Mouse (Mus musculus): Measurements from ENCODE around the gene Dync1i1. TPM values are rescaled to one million over a fixed set of nuclear protein-coding genes. Genes with fewer than 3 reads are reported as not detected.
A peak's percentile ranks its signal among the peaks of the same experiment; 100 is the strongest.
"Not testable (repeated sequence)": the region's sequence is repeated elsewhere in the genome, so short reads cannot be mapped to it uniquely, and the experiment has no call there.

Gene Dync1i1
- polyA plus RNA-seq (2012; rRNA removed), result 231 and 267 TPM in 2 replicates

DNA sequence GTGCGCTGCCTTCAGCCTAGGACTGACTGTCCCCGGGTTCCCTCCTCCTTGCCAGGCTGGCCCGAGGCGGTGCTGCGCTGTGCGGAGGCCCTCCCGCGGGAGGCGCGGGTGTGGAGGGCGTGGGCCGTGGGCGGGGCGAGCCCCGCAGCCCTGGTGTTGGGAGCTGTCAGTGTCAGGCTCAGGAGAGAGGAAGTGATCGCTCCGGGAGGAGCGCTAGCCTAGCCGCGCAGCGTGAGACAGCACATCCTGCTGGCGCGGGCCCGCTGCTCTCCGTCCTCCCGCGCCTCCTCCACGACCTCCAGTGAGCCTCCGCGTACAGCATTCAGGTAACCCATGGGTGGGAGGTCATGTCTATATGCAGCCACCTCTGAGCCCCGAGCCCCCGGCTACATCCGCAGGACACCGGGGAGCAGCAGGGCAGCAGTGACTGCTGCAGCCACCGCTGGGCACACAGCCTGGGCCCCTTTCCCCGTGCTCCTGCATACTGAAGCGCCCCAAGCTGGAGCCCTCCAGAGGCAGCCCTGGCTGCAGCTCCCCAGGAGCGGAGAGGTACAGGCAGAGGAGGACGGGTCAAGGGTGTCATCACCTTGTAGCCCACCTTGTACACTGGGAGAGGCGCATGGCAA lies at the start of gene Dync1i1:
Dync1i1 (plus strand) TSS at position 29 of the 626 bp plus-strand sequence.
- peak; percentile 45 to 76 for DNase-seq (ENCODE audit: extremely low spot score in 1 of 2, low spot score in 1 of 2)

DNA sequence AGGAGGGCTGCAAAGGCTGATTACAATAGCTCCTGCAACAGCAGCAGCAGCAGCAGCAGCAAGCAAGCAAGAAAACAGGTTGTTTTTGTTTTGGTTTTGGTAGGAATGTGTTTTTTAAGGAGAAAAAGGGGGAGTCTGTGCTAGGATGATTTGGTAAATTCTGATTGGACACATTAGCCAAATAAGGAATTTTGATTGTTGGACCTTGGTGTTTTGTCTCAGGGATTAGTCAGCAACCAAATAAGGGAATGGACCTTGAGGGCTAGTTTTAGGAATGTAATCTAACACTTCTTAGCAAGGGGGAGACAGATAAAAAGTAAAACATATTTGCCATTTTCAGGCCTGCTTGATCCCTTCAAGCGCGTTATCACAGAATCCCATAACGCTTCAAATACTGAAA lies 45.7 kb upstream of the Dync1i1 start:
- no peak for DNase-seq (ENCODE audit: extremely low spot score in 1 of 2, low spot score in 1 of 2)

DNA sequence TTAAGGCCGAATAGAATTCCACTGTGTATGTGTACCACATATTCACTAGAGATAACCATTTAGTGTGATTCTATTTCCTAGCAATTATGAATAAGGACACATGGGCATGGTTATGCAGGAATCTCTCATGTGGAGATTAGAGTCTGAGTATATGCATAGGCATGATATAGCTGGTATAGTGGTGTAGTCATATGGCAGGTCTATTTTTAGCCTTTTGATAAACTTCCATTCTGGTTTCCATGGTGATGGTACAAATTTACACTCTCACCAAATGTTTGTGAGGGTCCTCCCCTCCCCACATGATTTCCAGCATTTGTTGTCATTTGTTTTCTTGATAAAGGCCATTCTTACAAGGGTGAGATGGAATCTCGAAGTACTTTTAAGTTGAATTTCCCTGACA lies 23.6 kb upstream of the Dync1i1 start:
- DNase-seq (ENCODE audit: extremely low spot score in 1 of 2, low spot score in 1 of 2), result no peak

DNA sequence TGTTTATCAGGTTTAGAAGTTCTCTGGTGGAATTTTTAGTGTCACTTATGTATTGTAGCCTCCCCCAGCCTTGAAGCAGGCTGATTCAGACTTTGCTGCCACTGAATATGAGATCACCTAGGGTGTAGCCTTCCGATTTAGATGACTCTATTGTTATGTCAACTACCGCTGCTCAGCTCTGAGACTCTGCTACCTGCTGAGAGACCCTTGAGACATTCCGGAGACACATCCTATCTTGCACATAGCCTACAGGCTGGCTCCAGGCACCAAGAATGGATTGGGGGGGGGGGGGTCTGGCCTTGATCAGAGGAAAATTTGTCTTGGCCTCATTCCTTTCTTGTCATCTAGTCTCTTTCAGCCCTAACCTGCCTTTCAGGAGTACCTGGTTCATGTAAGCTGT lies 17.5 kb upstream of the Dync1i1 start:
- DNase-seq (ENCODE audit: extremely low spot score in 1 of 2, low spot score in 1 of 2), result not testable (repeated sequence)

DNA sequence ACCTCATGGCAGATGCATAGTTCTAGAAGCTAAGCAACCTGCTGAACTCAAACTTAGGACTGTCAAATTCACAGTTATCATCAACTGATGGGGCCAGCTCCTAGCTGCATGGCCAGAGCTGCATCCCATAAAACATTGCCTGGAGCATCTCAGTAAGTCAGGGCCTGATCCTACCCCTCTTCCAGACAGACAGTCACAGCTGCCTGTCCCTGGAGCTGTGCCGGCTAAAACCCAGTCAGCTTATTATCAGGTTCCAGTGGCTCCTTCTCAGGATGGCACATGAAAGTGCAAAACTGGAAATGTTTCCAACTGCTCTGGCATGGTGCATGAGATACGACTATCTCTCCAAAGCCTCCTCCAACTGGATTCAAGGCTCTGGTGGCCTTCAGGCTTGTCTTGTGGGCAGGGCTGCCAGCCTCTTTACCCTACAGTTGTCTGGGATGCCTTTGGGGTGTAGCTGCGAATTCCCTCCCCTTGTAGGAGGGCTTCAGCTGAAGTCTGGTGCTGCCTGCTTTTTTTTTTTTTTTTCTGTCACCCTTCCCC lies 15.3 kb upstream of the Dync1i1 start:
- DNase-seq (ENCODE audit: extremely low spot score in 1 of 2, low spot score in 1 of 2), result no peak

DNA sequence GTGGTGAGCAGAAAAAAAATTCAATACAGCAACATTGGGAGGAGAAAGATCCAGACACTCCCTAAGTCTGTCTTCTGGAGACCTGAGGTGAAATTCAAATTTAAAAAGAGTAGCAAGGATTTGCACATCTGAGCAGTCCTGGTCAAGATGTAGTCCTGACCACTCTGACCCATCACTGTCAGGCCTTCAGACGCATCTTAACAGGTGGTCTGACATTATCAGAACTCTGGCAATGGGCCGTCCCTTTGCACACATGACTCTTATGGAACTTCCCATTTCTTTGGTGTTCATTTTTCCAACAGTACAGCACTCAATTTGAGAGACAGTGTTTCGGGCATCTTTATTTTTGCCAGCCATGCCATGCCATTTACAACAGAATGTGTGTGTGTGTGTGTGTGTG lies 12.8 kb upstream of the Dync1i1 start:
- no peak for DNase-seq (ENCODE audit: extremely low spot score in 1 of 2, low spot score in 1 of 2)

DNA sequence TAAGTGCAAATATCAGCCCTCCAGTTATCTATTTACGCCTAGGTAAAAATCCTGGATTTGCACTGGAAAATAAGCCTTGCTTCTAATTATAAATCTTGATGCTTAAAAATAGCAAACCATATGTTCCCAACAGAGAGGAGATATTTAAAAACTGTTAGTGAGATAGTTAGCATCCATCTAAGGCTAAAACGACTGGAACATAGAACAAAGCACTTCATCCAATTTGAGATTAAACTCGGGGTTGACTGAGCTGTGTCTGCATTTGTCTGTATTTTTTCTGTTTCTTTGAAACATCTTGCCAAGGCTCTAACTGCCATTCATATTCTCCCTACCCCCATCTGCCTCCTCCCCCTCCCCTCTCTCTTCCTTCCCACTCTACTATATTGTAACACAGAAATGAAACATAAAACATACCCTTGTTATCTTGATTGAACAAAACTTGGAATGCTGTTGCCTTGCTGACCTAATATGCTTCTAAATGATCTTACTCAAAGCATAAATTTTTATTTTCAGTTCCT lies 10.3 kb upstream of the Dync1i1 start:
- DNase-seq (ENCODE audit: extremely low spot score in 1 of 2, low spot score in 1 of 2), result no peak

DNA sequence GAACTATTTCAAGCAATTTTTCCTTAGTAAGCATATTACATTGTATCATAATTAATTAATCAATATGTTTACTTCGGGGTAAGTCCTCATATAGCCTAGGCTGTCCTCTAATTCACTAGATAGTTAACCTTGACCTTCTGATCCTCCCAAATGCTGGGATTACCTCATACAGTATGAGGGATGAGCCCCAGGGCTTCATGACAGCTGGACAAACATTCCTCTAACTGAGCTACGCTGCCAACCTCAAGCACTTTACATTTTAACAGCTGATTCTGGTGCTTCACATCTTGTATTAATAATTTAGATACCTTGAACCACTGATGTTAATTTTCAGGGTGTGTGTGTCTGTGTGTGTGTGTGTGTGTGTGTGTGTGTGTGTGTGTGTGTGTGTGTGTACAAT lies 6.5 kb upstream of the Dync1i1 start:
- DNase-seq (ENCODE audit: extremely low spot score in 1 of 2, low spot score in 1 of 2), result no peak

DNA sequence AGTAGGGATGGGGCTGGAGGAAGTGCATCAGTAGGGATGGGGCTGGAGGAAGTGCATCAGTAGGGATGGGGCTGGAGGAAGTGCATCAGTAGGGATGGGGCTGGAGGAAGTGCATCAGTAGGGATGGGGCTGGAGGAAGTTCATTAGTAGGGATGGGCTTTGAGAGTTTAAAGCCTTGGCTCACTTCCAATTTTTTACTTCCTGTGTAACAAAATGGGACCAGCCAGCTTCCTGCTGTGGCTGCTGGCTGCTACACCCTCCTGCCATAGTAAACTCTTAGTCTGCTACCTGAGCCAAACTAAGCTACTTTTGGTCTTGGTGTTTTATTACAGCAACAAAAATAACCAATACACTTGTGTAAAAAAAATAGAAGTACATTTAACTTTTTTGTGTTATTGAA lies 4.7 kb upstream of the Dync1i1 start:
- DNase-seq (ENCODE audit: extremely low spot score in 1 of 2, low spot score in 1 of 2), result not testable (repeated sequence)

DNA sequence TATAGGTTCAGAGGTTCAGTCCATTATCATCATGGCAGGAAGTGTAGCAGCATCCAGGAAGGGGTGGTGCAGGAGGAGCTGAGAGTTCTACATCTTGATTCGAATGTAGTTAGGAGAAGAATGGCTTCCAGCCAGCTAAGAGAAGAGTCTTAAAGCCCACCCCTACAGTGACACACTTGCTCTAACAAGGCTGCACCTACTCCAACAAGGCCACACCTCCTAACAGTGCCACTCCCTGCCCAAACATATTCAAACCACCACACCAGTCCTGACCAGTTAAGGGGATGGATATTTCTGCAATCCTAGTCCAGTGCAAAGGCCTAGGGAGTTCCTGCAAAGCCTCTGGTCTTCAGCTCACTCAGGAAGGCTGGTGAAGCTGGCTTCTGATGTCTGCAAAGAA lies 1.5 kb upstream of the Dync1i1 start:
- no peak for DNase-seq (ENCODE audit: extremely low spot score in 1 of 2, low spot score in 1 of 2)

DNA sequence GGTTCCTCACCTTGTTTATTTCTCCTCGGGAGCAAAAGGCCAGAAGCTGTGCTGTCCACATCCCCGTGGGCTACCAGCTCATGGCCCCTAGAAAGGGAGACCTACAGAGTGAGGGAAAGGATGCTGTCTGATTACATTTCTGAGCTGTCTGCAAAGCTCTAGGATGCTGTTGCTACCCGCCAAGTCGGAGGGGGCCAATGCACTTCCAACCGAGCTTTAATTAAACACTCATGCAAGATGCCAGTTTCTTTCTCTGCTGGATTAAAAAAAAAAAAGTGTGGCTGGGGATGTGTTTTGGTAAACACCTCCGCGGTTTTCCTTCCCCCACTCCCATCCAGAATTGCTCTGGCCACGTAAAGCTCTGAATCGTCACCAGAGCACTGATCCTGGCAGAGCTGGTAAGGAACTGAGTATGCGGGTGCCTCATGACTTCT lies 815 bp downstream of the Dync1i1 start:
- DNase-seq (ENCODE audit: extremely low spot score in 1 of 2, low spot score in 1 of 2), result peak in 1 of 2 experiments; percentile 55

DNA sequence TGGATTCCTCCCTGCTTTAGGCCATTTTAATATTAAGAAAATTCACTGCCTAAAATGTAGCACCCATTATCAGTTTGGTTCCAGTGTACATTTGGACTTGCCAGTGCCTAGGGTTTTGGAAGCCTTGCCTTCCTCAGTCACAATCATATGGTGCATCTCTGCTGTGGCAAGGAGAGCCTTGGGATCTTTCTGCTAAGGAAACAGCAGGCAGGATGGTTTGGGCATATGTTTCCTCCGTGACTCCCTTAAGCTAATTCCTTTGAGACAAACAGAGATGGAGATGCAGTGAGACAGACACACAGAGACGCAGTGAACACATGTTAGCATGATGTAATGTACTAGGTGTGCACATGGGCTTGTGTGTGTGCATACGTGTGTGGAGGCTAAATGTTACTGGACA lies 7.8 kb downstream of the Dync1i1 start:
- no peak for DNase-seq (ENCODE audit: extremely low spot score in 1 of 2, low spot score in 1 of 2)

DNA sequence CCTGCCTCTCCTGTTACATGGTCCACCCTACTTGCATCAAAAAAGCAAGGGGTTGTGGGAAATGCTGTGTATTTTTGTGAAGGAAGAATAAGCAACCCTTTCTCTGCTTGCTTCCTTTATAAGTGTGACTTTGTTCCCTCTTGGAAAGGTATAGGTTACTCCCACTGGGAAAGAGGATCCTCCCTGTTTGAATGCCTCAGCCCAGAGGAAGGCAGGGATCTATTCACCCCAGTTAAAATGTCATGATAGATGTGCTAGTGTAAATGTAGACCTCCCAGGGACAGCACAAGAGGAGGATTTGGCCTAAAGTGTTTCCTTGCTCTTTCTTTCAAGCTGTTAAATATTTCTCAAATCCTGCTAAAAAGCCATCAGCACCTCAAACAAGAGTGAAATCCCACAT lies 9.0 kb downstream of the Dync1i1 start:
- DNase-seq (ENCODE audit: extremely low spot score in 1 of 2, low spot score in 1 of 2), result no peak

DNA sequence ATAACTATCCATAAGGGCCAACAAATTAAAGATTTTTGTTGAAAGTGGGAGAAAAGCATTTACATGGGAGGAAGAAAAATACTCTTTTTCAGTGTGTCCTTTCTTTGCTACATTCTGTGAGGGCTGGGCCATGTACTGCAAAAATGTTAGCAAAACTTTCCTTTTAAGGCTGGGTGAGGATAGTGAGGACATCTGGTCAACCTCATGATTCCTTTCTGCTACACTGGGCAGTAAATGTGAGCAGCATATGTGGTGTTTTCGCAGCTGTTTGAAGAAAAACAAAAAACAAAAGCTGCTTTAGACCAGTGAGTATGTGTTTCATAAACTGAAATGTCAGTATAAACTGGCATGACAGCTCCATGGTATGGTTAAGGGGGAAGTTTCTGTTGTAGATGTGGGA lies 9.4 kb downstream of the Dync1i1 start:
- no peak for DNase-seq (ENCODE audit: extremely low spot score in 1 of 2, low spot score in 1 of 2)

DNA sequence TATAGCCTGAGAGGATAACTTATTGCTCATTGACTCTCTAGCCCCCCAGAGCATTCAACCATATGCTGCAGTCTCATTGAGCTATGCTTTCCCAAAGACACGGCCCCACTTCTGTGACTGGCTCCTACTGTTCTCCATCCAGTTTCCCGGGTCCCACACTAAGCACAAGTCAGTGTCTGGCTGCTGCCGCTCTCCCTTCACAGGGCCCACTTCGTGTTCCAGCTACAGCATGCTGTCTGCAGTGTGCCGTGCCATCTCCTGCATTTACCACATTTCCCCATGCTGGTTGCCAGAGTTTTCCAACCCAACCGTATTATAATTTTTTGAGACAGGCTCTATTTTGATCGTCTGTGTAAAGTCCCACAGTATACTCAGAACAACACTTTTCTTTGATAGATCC lies 14.3 kb downstream of the Dync1i1 start:
- no peak for DNase-seq (ENCODE audit: extremely low spot score in 1 of 2, low spot score in 1 of 2)

DNA sequence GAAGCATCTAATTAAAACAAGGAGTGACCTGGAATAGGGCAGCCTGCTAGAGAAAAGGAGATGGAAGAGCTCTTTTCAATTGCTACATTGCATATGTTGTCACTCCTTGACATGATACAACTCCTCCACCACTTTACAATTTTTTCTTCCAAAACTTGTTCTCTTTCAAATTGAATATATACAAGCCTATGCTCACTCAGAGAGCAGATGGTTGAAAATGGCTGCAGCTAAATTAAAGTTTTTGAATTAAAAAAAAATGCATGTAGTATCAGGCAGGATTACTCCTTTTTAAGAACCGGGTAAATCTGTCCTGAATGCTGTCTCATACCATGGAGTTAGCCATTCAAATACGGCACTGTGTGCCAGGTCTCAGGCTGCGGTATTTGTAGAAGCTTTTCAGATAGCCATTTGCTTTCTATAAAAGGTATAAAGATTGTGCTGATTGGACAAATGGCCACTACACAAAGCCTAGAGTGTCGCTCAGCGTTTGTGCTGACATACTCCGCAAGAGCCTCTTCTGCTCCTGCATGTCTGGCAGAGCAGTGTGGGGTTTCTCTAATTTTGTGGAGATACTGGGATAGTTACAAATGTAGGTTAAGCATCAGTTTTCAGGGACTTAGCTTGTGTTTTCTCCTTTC lies 16.1 kb downstream of the Dync1i1 start:
- peak in 1 of 2 experiments; percentile 38 for DNase-seq (ENCODE audit: extremely low spot score in 1 of 2, low spot score in 1 of 2)

DNA sequence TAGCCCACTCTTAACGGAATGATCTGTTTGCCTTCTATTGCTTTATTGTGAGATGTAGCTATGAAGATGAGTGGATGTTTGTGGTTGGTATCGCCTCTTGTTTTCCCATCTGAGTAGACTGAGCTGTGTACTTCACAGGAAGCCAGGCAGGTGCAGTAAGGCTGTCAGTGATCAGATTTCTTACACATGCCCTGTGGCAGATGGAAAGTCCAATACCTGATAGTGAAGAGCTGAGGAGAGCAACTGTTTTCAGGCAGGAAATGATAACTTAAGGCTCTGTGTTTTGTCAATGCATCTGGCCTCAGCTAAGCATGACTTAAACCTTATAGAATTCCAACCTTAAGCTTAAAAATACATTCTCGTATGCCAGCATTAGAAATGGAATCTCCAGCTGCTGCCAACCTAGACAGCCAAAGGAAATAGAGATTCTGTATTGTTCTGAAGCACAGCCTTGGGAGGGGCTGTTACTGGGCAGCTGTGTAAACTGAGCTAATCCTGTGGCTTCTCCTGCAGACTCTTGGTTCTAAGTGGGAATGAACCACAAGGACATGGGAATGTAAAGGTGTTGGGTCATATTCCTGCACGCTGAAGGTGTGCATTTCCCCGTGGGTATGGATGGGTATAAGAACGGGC lies 24.8 kb downstream of the Dync1i1 start:
- no peak for DNase-seq (ENCODE audit: extremely low spot score in 1 of 2, low spot score in 1 of 2)

DNA sequence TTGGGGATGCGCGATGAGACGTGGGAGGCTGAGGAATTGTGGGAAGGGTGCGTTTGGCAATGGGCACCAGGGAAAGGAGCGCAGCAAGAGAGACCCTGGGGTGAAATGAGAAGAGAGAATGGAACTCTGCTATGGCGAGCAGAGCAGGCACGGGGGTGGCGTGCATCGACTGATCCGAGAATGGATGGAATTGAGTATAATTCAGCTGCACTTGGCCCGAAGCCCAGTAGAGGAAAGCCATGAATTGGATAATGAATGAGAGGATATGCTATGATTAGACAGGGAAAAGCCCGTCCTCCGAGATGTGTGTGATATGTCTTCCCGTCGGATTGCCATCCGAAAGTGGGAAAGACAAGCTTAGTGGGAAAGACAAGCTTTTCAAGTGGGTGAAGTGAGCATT lies 26.7 kb downstream of the Dync1i1 start:
- DNase-seq (ENCODE audit: extremely low spot score in 1 of 2, low spot score in 1 of 2), result peak in 1 of 2 experiments; percentile 77

DNA sequence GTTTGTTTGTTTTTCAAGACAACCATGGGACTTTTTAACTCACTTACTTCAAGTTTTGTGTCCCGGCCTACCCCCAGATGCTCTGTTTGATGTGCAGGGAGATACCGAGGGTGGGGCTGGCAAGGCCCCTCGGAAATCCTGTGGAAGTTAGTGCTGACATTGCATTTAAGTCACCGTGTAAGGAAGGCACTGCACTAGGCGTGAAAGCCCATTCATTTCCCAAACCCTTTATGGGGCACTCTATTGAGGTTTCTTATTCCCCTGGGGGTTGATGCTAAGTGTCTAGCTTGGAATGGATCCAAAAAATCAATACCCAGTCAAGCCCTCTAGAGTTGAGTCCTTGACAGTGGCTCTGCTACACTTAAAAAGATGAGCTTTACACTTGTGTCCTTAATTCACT lies 27.2 kb downstream of the Dync1i1 start:
- DNase-seq (ENCODE audit: extremely low spot score in 1 of 2, low spot score in 1 of 2), result no peak

DNA sequence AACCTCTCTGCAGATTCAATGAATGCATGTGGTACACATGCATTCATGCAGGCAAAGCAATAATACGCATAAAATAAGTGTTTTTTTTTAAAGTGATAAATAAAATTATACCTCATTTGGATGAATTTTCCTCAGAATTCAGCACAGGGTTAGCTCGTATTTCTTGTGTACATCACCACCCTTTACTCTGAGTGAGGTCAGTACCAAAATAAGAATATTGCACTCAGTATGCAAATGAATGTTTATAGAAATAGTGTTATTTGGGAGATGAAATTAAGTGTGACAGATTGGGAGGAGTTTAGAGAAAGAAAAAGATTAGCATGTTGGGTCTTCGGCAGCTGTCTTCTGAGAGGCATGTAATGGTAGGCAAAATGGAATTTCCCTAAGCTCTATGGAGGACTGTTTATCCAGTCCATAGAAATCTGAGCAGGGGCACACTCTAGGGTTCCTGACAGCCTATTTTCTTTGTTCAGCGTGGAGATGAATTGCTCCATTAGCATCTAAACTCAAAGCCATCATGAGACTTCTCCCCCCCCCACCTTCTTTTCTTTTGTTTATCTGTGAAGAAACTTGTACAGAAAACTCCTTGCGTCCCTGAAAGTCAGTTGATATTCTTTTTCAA lies 31.2 kb downstream of the Dync1i1 start:
- no peak for DNase-seq (ENCODE audit: extremely low spot score in 1 of 2, low spot score in 1 of 2)

DNA sequence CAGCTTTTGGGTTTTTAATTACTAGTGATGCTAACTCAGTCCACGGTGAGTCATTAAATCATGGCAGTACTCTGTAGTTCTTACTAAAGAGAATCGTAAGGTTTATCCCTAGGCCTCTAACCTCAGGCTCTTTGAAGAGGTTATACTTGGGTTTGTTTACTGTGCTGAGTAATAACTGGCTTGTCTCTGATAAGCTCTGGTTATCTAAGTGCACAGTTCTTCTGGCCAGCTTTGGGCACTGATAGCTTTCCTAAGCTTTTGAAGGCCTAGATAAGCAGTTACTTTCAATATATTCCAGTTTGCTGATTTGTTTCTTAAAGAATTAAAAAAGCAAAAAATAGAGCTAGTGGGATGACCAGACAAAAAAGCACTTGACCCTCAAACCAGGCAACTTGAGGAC lies 37.5 kb downstream of the Dync1i1 start:
- DNase-seq (ENCODE audit: extremely low spot score in 1 of 2, low spot score in 1 of 2), result no peak
